Mouse (Mus musculus) CD4-positive helper T cell, adult 2 months (primary cell): Measurements from ENCODE around the gene Rpl38.

Source experiments
- DNase-seq: peaks from one replicate; pipeline ENCODE4 v3.0.0-alpha.2; 2012; ENCODE audit warnings: low read depth, missing footprints, low spot score

The Rpl38 gene

DNA sequence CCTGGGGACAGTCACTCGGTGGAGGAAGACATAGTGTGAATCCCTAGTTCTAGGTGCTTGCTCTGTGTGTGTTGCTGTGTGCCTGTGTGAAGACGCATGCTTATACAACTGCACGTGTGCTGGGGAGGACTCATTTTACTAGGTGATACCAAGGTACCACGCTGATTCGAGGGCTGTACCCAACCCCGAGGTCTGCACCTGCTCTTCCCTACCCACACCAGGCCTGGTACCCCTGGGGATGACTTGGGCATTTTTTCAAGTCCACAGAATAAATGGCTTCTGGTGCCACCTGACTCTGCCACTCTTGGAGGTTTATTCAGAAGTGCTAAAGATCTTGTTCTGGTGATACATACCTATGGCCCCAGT, 34.7 kb downstream of the Rpl38 start:
- DNase-seq, result no peak

DNA sequence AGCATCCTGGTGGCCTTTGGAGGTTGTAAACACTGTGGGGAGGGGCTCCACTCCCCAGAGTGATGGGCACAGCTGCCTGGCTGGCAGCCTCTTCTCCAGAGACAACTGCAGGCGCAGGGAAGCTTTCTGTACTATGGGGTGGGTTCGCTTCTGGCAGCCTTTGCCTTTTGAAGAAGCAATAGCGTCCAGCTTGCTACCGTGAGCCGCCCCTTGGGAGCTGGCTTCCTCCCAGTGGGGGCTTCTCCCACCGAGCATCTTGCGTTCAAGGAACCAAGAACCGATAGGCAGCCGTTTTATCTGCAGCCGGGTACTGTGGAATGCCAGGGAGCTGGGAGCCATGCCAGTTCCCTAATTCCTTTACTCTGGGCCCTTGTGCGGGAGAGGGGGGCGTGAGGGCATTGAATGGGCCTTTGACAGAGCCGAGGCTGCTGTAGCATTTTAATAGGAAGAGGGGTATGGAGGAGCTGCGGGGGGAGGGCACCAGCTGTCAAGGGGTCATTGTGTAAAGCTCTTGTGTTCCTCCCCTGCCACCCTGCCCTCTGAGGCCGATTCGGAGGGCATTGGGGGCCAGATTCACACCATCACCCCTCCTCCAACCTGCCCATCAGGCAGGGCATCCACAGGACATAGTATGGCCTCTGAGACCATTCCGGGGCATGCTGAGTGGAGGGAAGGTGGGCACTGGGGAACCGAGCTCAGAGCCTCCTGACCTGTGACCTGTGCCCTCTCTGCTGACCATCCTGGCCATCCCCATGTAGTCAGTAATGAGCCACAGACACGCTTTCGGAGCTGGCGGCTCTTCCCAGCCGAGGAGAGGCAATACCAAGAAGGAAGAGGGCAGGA, 36.0 kb downstream of the Rpl38 start:
- DNase-seq, result no peak

DNA sequence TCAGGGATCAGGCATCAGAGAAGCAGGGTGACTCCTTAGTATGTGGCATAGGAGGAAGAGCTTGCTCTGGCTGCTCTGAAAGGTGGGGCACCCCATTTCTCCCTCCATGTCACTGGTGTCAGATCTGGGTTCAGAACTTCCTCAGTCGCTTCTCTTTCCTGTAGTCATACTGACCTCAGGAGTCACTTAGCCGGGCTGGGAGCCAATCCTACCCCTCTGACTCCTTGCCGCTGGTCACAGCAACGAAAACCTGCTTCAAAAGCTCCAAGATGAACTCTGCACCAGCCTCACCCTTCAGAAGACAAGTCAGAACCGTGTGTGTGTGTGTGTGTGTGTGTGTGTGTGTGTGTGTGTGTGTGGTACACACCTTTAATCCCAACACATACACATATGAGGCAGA, 38.0 kb downstream of the Rpl38 start:
- DNase-seq, result no peak

DNA sequence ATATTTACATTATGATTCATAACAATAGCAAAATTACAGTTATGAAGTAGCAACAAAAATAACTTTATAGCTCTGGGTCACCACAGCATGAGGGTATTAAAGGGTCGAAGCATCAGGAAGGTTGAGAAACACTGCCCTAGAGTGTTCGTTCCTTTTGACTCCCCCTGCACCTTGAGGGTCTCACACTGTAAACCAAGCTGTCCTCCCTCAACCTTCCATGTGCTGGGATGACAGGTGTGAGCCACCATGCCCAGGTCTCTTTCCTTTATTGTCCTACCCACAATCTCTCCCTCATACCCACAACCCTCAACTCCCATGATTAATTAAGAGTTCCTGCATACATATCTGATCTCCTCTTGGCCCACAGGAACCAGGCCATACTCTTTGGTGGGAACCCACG, 43.1 kb downstream of the Rpl38 start:
- DNase-seq, result no peak

DNA sequence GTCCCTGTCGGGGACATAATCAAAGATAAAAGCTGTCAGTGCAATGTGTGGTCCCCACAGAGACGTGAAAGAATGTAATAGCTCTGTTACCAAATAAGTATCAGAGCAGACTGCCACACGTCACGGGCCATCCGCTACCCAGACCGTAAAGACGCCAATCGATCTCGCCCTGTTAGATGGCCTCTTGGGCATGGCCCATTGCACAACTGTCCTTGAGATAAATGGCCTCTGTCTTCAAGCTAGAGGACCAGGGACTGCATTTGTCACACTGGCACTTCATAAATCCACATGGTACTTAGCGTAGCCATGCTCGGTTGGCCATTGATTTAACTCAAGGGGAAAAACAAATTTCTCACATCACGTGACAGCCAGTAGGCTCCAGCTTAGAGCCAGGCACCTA, 43.5 kb downstream of the Rpl38 start:
- DNase-seq, result no peak

DNA sequence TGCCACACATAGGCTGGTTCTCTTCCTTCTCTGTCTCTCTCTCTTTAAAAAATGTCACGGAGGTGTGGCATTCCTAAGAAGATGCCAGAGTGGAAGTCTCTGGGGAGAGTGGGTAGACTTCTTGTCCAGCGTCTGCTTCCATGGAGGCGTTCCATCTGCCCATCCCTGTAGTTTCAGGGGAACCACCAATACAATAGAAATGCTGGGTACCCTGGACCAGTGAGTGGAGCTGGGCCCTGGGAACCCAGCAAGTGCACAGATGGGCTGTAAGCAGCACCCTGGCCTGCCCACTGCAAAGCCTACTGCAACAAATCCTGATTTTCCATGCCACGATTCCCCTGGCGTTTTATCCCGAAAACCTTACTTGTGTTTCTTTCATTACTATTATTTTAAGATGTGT, 46.2 kb downstream of the Rpl38 start:
- no peak for DNase-seq

DNA sequence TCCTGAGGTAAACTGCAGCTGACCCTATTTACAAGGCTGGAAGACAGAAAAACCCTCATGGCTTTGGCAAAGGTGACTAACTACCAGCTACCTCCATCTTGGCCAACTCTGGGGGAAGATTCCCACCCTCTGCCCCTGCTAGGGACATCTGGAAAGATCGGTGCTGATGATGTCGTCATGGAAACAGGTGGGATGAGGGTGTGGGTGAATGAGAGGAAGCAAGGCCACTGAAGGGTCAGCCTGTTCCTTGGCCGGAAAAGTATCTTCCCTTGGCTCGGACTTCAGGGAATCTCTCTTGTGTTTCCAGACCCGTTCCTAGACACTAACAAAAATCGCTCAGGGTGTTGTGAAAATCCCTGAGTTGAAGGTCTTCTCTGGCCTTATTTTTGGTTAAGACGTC, 47.2 kb downstream of the Rpl38 start:
- no peak for DNase-seq

DNA sequence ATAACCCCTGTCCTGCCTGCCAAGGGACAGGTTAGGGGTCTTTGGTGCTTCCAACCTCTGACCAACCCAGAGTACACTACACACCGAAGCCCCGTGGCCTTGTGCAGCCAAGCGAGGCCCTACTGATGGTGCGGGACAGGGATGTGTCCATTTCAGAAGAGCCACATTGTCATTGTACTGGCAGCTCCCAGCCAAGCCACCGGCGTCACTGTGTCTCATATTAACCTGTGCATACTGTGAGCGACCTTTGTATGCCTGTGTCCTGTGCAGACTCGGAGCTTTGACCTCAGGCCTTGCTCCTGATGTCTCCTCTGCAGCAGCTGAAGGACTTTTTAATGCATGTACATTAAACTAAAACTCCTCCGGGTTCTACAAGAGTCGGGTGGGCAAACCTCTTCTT, 52.2 kb downstream of the Rpl38 start:
- no peak for DNase-seq
